Mouse (Mus musculus): ENCODE results near the gene Cldn2.

DNA sequence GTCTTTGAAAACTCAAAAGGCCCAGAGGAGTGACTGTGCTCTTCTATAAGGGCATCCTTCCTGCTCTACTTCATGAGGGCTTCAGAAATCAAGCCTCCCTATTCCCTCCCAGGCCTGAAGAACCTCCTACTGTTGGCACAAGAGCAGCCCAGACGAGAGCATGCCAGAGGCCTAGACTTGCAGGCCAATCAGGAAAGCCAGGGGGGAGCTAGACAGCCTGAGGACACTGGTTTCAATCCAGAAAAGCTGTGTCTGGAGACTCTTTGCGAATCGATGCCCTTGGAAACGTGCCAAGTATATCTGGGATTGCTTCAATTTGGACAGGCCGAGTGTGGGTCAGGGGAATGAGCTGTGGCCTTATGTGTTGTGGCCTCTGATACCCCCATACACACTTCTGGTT lies 21.2 kb upstream of the Cldn2 start:
- no peak for TF ChIP-seq CTCF (IDR thresholded peaks at IDR 0.05; ENCODE audit: extremely low read depth, insufficient read depth, insufficient read length, insufficient replicate concordance)
- TF ChIP-seq POLR2A (IDR thresholded peaks at IDR 0.05; ENCODE audit: low read depth, low read length): no peak
